Mouse (Mus musculus) forelimb bud, embryonic 11.5 days (tissue): ENCODE measurements around the gene Gm1043.

Source experiments
- DNase-seq: peaks from one replicate; pipeline ENCODE4 v3.0.0-alpha.2; 2012; ENCODE audit warnings: low read depth, low spot score

Gene Gm1043

GRCm38 (mm10) chr5:37198011-37198688 lies 113.0 kb downstream of the Gm1043 start:
- DNase-seq: peak; percentile 50

- DNase-seq: no peak
Measured at GRCm38 (mm10) chr5:37202285-37202684, 117.1 kb downstream of the Gm1043 start.

GRCm38 (mm10) chr5:37204886-37205285 lies 119.7 kb downstream of the Gm1043 start:
- no peak for DNase-seq

- DNase-seq: no peak
Measured at GRCm38 (mm10) chr5:37205420-37205819, 120.2 kb downstream of the Gm1043 start.

GRCm38 (mm10) chr5:37206364-37206763 lies 121.2 kb downstream of the Gm1043 start:
- DNase-seq: no peak

- no peak for DNase-seq
Measured at GRCm38 (mm10) chr5:37212938-37213708, 128.0 kb downstream of the Gm1043 start.

GRCm38 (mm10) chr5:37213709-37214103 lies 128.5 kb downstream of the Gm1043 start:
- DNase-seq: no peak

GRCm38 (mm10) chr5:37214614-37215013 lies 129.4 kb downstream of the Gm1043 start:
- DNase-seq: no peak

GRCm38 (mm10) chr5:37215276-37215675 lies 130.1 kb downstream of the Gm1043 start:
- DNase-seq: no peak

- DNase-seq: no peak
Measured at GRCm38 (mm10) chr5:37219615-37220014, 134.4 kb downstream of the Gm1043 start.

- DNase-seq: no peak
Measured at GRCm38 (mm10) chr5:37220575-37220974, 135.4 kb downstream of the Gm1043 start.

GRCm38 (mm10) chr5:37221563-37221962 lies 136.4 kb downstream of the Gm1043 start:
- DNase-seq: no peak

- DNase-seq: no peak
Measured at GRCm38 (mm10) chr5:37222316-37222715, 137.1 kb downstream of the Gm1043 start.

- DNase-seq: no peak
Measured at GRCm38 (mm10) chr5:37225708-37226107, 140.5 kb downstream of the Gm1043 start.

- no peak for DNase-seq
Measured at GRCm38 (mm10) chr5:37227956-37228680, 142.9 kb downstream of the Gm1043 start.

GRCm38 (mm10) chr5:37228894-37229293 lies 143.7 kb downstream of the Gm1043 start:
- DNase-seq: no peak

GRCm38 (mm10) chr5:37233010-37233557 lies 147.9 kb downstream of the Gm1043 start:
- DNase-seq: no peak

- DNase-seq: no peak
Measured at GRCm38 (mm10) chr5:37238654-37239053, 153.5 kb downstream of the Gm1043 start.

GRCm38 (mm10) chr5:37240550-37240949 lies 155.4 kb downstream of the Gm1043 start:
- DNase-seq: peak; percentile 73

- DNase-seq: no peak
Measured at GRCm38 (mm10) chr5:37241224-37241623, 156.1 kb downstream of the Gm1043 start.

- peak; percentile 72 for DNase-seq
Measured at GRCm38 (mm10) chr5:37241651-37242151, 156.5 kb downstream of the Gm1043 start, which contains the start of gene Crmp1. Gene Crmp1 (plus strand): TSS chr5:37241940.
